Mouse (Mus musculus) forebrain, embryonic 12.5 days (tissue): ENCODE results near the gene Bmp7. TPM values are rescaled to one million over a fixed set of nuclear protein-coding genes. Genes with fewer than 3 reads are reported as not detected.

Source experiments
- ATAC-seq: fragments of 200-750 bp; cut with Nextera tagmentation; 2 replicates; pipeline ENCODE4 v1.8.0; 2017; ENCODE audit warnings: moderate TSS enrichment; ENCODE audit not compliant: low FRiP score
- H3K27ac ChIP-seq: fragments of 300-500 bp; sonication (generic); 2 replicates; pipeline ENCODE4 v1.5.1; 2016; ENCODE audit warnings: mild to moderate bottlenecking
- H3K27me3 ChIP-seq: fragments of 300-500 bp; sonication (generic); 2 replicates; pipeline ENCODE4 v1.6.1; 2016; ENCODE audit warnings: mild to moderate bottlenecking
- H3K36me3 ChIP-seq: fragments of 300-500 bp; sonication (generic); replicated peaks from 2 replicates; pipeline ENCODE4 v1.6.1; 2016; ENCODE audit warnings: mild to moderate bottlenecking
- H3K4me1 ChIP-seq: fragments of 300-500 bp; sonication (generic); 2 replicates; pipeline ENCODE4 v1.6.1; 2016
- H3K4me2 ChIP-seq: fragments of 300-500 bp; sonication (generic); 2 replicates; pipeline ENCODE4 v1.6.1; 2016; ENCODE audit warnings: mild to moderate bottlenecking, moderate library complexity
- H3K4me3 ChIP-seq: fragments of 300-500 bp; sonication (generic); replicated peaks from 2 replicates; pipeline ENCODE4 v1.5.1; 2016; ENCODE audit warnings: mild to moderate bottlenecking
- H3K9ac ChIP-seq: fragments of 300-500 bp; sonication (generic); 2 replicates; pipeline ENCODE4 v1.6.1; 2016; ENCODE audit warnings: mild to moderate bottlenecking
- H3K9me3 ChIP-seq: fragments of 300-500 bp; sonication (generic); 2 replicates; pipeline ENCODE4 v1.6.1; 2016
- WGBS: fragments of 180-500 bp; shearing (Covaris S2); methylation state at CpG from one replicate; pipeline ENCODE4 v1.1.7; 2016; 5-methylcytosine and 5-hydroxymethylcytosine counted together
- polyA plus RNA-seq: library from polyadenylated mRNA; unstranded; fragments of >200 nt; fragmentation: Nextera tagmentation; extraction: Ambion mirVana; gene quantifications from 2 replicates; pipeline ENCODE4 v1.2.1, GENCODE M21; 2016

The Bmp7 gene
- polyA plus RNA-seq, result 9.5 and 13.2 TPM in 2 replicates

DNA sequence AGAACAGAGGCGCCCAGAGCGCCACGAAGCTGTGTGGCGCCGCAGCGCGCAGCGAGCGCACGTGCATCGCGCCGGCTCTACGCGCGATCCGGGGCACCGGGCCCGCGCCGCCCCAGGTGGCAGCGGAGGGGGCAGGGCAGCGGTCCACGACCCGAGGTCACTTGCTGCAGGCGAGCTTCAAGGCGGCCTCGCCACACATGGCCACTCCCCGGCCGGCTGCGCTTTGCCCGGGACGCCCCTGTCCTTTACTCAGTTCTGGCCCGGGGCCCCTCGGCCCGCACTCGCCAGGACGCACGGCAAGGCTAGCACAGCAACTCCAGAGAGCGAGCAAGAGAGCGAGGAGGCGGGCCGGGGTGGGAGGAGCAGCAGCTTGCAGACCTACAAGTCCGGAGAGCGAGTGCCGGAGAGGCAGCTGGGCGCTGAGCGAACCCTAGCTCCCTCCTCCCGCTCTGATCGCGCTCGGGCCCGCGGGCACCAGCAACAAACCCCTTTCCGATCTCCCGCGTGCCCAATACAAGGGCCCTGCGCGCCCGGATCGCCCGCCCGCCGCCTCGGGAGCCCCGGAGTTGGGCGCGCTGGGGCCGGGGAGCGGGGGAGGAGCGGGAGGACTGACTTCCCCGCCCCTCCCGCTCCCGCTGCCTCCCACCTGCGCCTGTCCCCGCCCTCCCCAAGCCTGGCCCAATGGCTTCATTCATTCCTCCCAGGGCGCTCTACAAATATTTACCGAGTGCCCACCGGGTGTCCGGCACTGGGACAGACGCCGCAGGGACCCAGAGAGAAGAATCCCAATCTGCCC, at the start of gene Bmp7:
TSS of gene Bmp7 (minus strand) at position 319 of the 796 bp plus-strand sequence.
- WGBS, result under 1% methylated on average over 54 of the region's 82 CpGs
- H3K36me3 ChIP-seq, result no peaks in the 10 kb centered on the region
- peaks cover 59% of the 10 kb centered on the region for H3K4me1 ChIP-seq
- peaks cover 98% of the 10 kb centered on the region for H3K27me3 ChIP-seq
- H3K4me3 ChIP-seq, result peak within 1 kb of the TSS; percentile 49
- peak within 1 kb of the TSS; percentile 72 for H3K4me2 ChIP-seq
- ATAC-seq, result peak; percentile 69
- H3K27ac ChIP-seq, result peak within 1 kb of the TSS; percentile 75
- no peaks in the 10 kb centered on the region for H3K9me3 ChIP-seq
- H3K9ac ChIP-seq, result peak within 1 kb of the TSS; percentile 56

DNA sequence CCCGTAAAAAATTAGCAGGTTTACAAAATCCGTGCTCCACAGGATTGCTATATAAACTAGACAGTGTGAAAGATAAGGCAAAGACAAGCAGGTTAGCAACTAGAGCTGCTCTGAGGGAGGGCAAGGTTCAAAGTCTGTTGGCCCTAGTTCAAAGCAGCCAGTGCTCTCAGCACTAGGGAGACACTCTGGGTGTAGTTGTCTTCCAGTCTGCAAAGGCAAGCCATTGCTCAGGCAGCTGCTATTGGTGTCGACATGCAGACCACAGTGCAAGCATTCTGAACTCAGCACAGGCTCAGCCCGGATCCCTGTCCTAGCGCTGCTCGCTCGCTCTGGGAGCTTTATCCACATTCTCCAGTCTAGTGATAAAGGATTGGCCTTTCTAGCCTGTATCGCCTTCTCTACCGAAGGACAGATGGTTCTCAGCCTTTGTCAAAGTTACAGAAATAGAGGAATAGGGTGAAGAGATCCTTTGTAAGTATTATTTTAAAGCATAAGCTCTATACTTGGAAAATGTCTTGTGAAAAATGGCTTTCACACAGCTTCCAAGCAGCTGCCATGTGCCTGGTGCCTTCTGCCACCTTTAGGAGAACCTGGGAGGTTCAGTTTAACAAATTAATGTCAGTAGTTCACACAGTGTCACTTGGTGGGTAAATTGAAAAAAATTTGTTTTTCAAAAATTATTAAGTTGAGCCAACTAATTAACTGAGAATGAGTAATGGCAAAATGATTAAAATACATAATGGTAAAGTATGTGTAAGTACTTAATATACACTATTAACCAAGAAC, 42.8 kb upstream of the Bmp7 start:
- ATAC-seq, result no peak
- Histone ChIP-seq H3K36me3 (no peaks in the 10 kb centered on the region), H3K4me3 (no peak overlapping the region), H3K27ac (no peak overlapping the region), H3K27me3 (no peaks in the 10 kb centered on the region), H3K9me3 (peaks cover 5% of the 10 kb centered on the region; the same call in 1 of the 2 replicates), H3K4me1 (peaks cover 1% of the 10 kb centered on the region; the same call in 1 of the 2 replicates), H3K9ac (no peak overlapping the region), H3K4me2 (no peak overlapping the region)
- 81% methylated on average over 9 of the region's 9 CpGs for WGBS

GRCm38 (mm10) chr2:172979666-172980345, 39.7 kb upstream of the Bmp7 start:
- H3K27ac ChIP-seq, result no peak overlapping the region
- H3K9me3 ChIP-seq, result peaks cover 5% of the 10 kb centered on the region; the same call in 1 of the 2 replicates
- no peak for ATAC-seq
- WGBS, result 95% methylated on average over 43 of the region's 43 CpGs
- no peak overlapping the region for H3K4me3 ChIP-seq
- peaks cover 20% of the 10 kb centered on the region for H3K4me1 ChIP-seq
- no peak overlapping the region for H3K9ac ChIP-seq
- no peak overlapping the region for H3K4me2 ChIP-seq
- H3K36me3 ChIP-seq, result no peaks in the 10 kb centered on the region
- H3K27me3 ChIP-seq, result no peaks in the 10 kb centered on the region

DNA sequence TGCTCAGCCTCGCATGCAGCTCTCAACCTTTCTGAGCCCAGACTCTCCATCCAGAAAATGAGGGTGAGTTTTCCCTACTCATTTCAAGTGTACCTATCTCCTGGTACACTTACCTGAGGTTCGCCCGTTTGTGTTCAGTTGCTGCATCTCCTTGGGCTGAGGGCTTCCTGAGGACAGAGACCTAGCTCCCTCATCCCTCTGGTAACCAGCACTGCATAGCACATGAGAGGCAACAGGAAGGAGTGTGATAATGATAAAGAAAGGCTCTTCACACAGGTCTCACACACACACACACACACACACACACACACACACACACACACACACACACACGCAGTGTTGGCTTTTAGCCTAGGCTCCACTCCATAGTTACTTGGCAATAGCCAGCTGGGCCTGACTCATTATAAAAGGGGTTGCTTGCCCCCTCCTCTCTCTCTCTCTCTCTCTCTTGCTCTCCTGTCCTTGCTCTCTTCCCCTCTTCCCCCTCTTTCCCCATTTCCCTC, 38.1 kb upstream of the Bmp7 start:
- H3K27ac ChIP-seq, result peak overlapping the region; percentile 59; the same call in 1 of the 2 replicates

GRCm38 (mm10) chr2:172977409-172978130, 37.4 kb upstream of the Bmp7 start, which contains the start of gene Spo11:
TSS of gene Spo11 (plus strand) at chr2:172977700.
- peak within 1 kb of the TSS; percentile 50 for H3K9ac ChIP-seq
- WGBS, result 9% methylated on average over 14 of the region's 14 CpGs
- peak; percentile 53; the same call in 1 of the 2 replicates for ATAC-seq
- no peaks in the 10 kb centered on the region for H3K36me3 ChIP-seq
- no peak within 1 kb of the TSS for H3K4me3 ChIP-seq
- H3K9me3 ChIP-seq, result peaks cover 5% of the 10 kb centered on the region; the same call in 1 of the 2 replicates
- H3K27me3 ChIP-seq, result no peaks in the 10 kb centered on the region
- peak within 1 kb of the TSS; percentile 59; the same call in 1 of the 2 replicates for H3K27ac ChIP-seq
- H3K4me2 ChIP-seq, result peak within 1 kb of the TSS; percentile 45
- H3K4me1 ChIP-seq, result peaks cover 25% of the 10 kb centered on the region

More for the DNA sequence above, 38.1 kb upstream of the Bmp7 start:
- Histone ChIP-seq H3K9ac (no peak overlapping the region), H3K36me3 (no peaks in the 10 kb centered on the region), H3K4me3 (no peak overlapping the region), H3K27me3 (no peaks in the 10 kb centered on the region), H3K4me1 (peaks cover 25% of the 10 kb centered on the region), H3K4me2 (no peak overlapping the region), H3K9me3 (peaks cover 5% of the 10 kb centered on the region; the same call in 1 of the 2 replicates)
- no peak for ATAC-seq
- WGBS, result 48% methylated on average over 4 of the region's 4 CpGs

DNA sequence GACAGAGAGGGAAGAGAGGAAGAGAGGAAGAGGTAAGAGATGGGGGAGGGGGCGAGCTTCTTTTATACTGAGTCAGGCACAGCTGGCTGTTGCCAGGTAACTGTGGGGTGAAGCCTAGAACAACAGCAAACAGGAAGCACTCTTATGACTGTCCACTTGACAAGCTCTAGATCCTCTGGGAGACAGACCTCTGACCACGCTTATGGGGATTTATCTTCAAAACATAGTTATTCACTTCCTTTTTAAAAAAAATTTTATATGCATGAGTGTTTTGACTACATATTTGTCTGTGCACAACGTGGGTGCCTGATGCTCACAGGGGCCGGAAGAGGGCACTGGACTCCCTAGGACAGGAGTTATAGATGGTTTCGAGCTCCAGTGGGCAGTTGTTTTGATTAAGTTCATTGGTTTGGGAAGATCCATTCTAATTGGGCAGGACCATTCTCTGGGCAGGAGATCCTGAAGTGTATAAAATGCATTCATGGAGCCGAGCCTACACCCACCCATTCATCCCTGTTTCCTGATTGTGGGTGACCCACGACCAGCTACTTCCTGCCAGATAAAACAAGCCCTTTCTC, 36.6 kb upstream of the Bmp7 start:
- H3K4me3 ChIP-seq, result no peak overlapping the region
- no peaks in the 10 kb centered on the region for H3K27me3 ChIP-seq
- no peak overlapping the region for H3K27ac ChIP-seq
- no peak overlapping the region for H3K9ac ChIP-seq
- H3K4me2 ChIP-seq, result peak overlapping the region; percentile 45; the same call in 1 of the 2 replicates
- WGBS, result 23% methylated on average over 7 of the region's 7 CpGs
- H3K4me1 ChIP-seq, result peaks cover 25% of the 10 kb centered on the region
- H3K9me3 ChIP-seq, result peaks cover 5% of the 10 kb centered on the region; the same call in 1 of the 2 replicates
- ATAC-seq, result no peak
- no peaks in the 10 kb centered on the region for H3K36me3 ChIP-seq

GRCm38 (mm10) chr2:172975159-172975558, 35.0 kb upstream of the Bmp7 start:
- no peak overlapping the region for H3K9ac ChIP-seq
- H3K4me2 ChIP-seq, result no peak overlapping the region
- no peaks in the 10 kb centered on the region for H3K27me3 ChIP-seq
- no peak overlapping the region for H3K27ac ChIP-seq
- no peaks in the 10 kb centered on the region for H3K36me3 ChIP-seq
- 86% methylated on average over 6 of the region's 6 CpGs for WGBS
- H3K9me3 ChIP-seq, result peaks cover 5% of the 10 kb centered on the region; the same call in 1 of the 2 replicates
- H3K4me1 ChIP-seq, result peaks cover 25% of the 10 kb centered on the region
- no peak overlapping the region for H3K4me3 ChIP-seq
- ATAC-seq, result no peak

- H3K27ac ChIP-seq, result no peak overlapping the region
- H3K4me1 ChIP-seq, result peaks cover 25% of the 10 kb centered on the region
- 33% methylated on average over 7 of the region's 7 CpGs for WGBS
- H3K9me3 ChIP-seq, result peaks cover 2% of the 10 kb centered on the region; the same call in 1 of the 2 replicates
- no peak overlapping the region for H3K4me3 ChIP-seq
- no peaks in the 10 kb centered on the region for H3K36me3 ChIP-seq
- H3K27me3 ChIP-seq, result no peaks in the 10 kb centered on the region
- no peak for ATAC-seq
- H3K9ac ChIP-seq, result no peak overlapping the region
- no peak overlapping the region for H3K4me2 ChIP-seq
Observed at GRCm38 (mm10) chr2:172974701-172975100, 34.6 kb upstream of the Bmp7 start.

DNA sequence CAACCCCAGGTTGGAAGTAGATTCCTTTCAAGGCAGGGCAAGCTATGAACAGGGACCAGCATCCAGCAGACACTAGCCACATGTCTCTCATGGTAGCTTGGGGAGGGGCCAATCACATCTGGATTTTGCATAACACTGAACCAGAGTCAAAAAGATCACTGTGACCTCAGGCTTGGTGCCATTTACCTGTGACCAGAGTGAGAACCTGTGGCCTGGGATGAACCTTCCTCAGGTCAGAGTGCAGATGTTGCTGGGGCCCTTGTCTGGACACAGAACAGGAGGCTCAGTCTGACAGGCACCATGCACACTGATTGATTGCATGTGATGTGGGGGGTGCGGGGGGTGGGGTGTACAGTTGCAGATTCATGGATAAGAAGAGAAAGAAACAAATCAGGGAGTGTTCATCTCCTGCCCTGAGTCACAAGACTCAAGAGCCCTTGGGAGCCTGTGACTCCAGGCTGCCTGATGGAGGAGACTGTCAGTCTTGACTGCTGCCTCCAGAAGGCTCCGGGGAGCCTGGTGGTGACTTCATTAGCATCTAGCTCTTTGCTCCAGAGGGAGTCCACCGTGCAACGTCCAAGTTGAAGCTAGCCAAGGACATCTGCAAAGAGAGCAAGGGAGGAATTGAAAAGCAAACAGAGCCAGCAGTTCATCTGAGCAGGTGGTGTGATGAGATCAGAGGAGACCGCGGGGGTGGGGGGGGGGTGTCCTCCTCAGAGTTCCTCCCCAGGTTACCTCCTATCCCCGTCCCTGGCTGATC, 33.9 kb upstream of the Bmp7 start:
- no peak overlapping the region for H3K4me2 ChIP-seq
- WGBS, result 25% methylated on average over 7 of the region's 7 CpGs
- no peak for ATAC-seq
- no peaks in the 10 kb centered on the region for H3K36me3 ChIP-seq
- no peak overlapping the region for H3K4me3 ChIP-seq
- no peak overlapping the region for H3K27ac ChIP-seq
- no peaks in the 10 kb centered on the region for H3K27me3 ChIP-seq
- H3K4me1 ChIP-seq, result peaks cover 25% of the 10 kb centered on the region
- H3K9me3 ChIP-seq, result no peaks in the 10 kb centered on the region
- H3K9ac ChIP-seq, result no peak overlapping the region

DNA sequence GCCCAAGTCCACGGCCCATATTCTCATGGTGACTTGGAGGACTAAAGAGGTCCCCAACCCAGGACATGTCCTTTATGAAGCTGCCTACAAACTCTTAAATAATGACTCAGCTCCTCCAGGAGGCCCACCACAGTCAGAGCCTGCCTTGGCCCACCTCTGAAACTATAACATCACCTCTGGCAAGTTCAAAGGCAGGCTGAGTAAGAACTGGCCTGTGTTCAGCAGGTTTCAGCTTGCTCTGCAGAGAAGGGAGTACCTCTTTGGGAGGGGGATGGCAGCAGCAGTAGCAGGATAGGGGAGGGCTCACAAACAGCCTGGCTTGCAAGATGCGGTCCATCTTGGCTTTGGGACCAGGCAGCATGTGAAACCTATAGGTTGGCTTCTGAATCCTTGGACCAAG, 31.7 kb upstream of the Bmp7 start:
- H3K36me3 ChIP-seq, result no peaks in the 10 kb centered on the region
- H3K4me2 ChIP-seq, result no peak overlapping the region
- H3K4me3 ChIP-seq, result no peak overlapping the region
- H3K9me3 ChIP-seq, result no peaks in the 10 kb centered on the region
- H3K9ac ChIP-seq, result no peak overlapping the region
- 86% methylated on average over 2 of the region's 2 CpGs for WGBS
- no peak overlapping the region for H3K27ac ChIP-seq
- peaks cover 12% of the 10 kb centered on the region for H3K4me1 ChIP-seq
- H3K27me3 ChIP-seq, result no peaks in the 10 kb centered on the region
- no peak for ATAC-seq
